Mouse (Mus musculus) heart, embryonic 15.5 days (tissue): ENCODE measurements around the gene Atg4a-ps. TPM values are rescaled to one million over a fixed set of nuclear protein-coding genes. Genes with fewer than 3 reads are reported as not detected.

Experiments used
- ATAC-seq: fragments of 200-750 bp; cut with Nextera tagmentation; replicated peaks from 2 replicates; pipeline ENCODE4 v1.8.0; 2017; ENCODE audit warnings: low read depth, moderate TSS enrichment; ENCODE audit not compliant: insufficient number of reproducible peaks, insufficient read depth, low FRiP score
- H3K27ac ChIP-seq: fragments of 300-500 bp; sonication (generic); 2 replicates; pipeline ENCODE4 v1.5.1; 2015; ENCODE audit warnings: mild to moderate bottlenecking, inconsistent platforms
- H3K27me3 ChIP-seq: fragments of 300-500 bp; sonication (generic); 2 replicates; pipeline ENCODE4 v1.6.1; 2015; ENCODE audit warnings: inconsistent platforms
- H3K36me3 ChIP-seq: fragments of 300-500 bp; sonication (generic); 2 replicates; pipeline ENCODE4 v1.6.1; 2015; ENCODE audit warnings: mild to moderate bottlenecking, inconsistent platforms
- H3K4me1 ChIP-seq: fragments of 300-500 bp; sonication (generic); replicated peaks from 2 replicates; pipeline ENCODE4 v1.6.1; 2015; ENCODE audit warnings: inconsistent platforms
- H3K4me2 ChIP-seq: fragments of 300-500 bp; sonication (generic); 2 replicates; pipeline ENCODE4 v1.6.1; 2015; ENCODE audit warnings: inconsistent platforms, mild to moderate bottlenecking, moderate library complexity
- H3K4me3 ChIP-seq: fragments of 300-500 bp; sonication (generic); 2 replicates; pipeline ENCODE4 v1.5.1; 2015; ENCODE audit warnings: mild to moderate bottlenecking, inconsistent platforms
- H3K9ac ChIP-seq: fragments of 300-500 bp; sonication (generic); 2 replicates; pipeline ENCODE4 v1.6.1; 2015; ENCODE audit warnings: mild to moderate bottlenecking, inconsistent platforms
- H3K9me3 ChIP-seq: fragments of 300-500 bp; sonication (generic); replicated peaks from 2 replicates; pipeline ENCODE4 v1.6.1; 2016; ENCODE audit warnings: inconsistent platforms
- WGBS: fragments of 180-500 bp; shearing (Covaris S2); methylation state at CpG from one replicate; pipeline ENCODE4 v1.1.7; 2015; ENCODE audit warnings: mixed read lengths; 5-methylcytosine and 5-hydroxymethylcytosine counted together
- polyA plus RNA-seq: library from polyadenylated mRNA; unstranded; fragments of >200 nt; fragmentation: Nextera tagmentation; extraction: Ambion mirVana; gene quantifications from 2 replicates; pipeline ENCODE4 v1.2.1, GENCODE M21; 2015

Atg4a-ps gene
- polyA plus RNA-seq, 1 experiment from 2014 or later, result 0.10 TPM

DNA sequence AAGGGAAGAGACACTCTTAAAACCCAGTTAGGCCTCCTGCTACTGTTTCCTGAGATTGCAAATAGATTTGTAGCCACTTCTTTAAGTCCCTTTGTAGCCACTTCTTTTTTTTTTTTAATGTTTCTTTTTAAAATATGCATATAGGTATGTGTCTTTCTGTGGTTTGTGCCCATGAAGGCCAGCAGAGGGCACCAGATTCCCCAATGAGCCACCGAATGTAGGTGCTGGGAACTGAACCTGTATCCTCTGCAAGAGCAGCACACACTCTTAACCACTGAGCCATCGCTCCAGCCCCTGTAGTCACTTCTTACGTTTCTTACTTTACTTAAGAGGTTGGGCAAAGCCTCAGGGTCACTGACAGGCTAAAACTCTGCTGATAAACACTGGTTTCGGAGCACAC lies 19.4 kb downstream of the Atg4a-ps start:
- no peak for ATAC-seq
- peaks cover 6% of the 10 kb centered on the region for H3K4me1 ChIP-seq
- no peaks in the 10 kb centered on the region for H3K36me3 ChIP-seq
- no peaks in the 10 kb centered on the region for H3K9me3 ChIP-seq
- H3K4me2 ChIP-seq, result no peak overlapping the region
- no peak overlapping the region for H3K27ac ChIP-seq
- H3K9ac ChIP-seq, result no peak overlapping the region
- H3K4me3 ChIP-seq, result no peak overlapping the region
- H3K27me3 ChIP-seq, result no peaks in the 10 kb centered on the region
- 93% methylated on average over 4 of the region's 4 CpGs for WGBS

DNA sequence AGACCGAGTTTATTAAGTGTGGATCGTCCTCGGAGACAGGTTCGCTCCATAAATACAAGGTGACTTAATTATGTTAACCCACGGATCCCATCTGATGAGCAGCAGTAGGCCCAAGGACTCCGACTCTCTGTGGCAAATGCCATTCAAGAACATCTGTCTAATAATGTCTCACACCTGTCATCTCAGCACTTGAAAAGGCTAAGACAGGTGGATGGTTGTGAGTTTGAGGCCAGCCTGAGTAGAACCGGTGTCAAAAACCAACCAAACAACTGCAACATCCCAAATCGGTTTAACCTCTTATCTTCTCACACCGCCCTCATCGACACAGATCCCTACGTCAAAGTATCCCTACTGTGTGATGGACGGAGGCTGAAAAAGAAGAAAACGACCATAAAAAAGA lies 20.7 kb downstream of the Atg4a-ps start:
- Histone ChIP-seq H3K27ac (no peak overlapping the region), H3K9ac (no peak overlapping the region)
- WGBS, result 85% methylated on average over 13 of the region's 13 CpGs

DNA sequence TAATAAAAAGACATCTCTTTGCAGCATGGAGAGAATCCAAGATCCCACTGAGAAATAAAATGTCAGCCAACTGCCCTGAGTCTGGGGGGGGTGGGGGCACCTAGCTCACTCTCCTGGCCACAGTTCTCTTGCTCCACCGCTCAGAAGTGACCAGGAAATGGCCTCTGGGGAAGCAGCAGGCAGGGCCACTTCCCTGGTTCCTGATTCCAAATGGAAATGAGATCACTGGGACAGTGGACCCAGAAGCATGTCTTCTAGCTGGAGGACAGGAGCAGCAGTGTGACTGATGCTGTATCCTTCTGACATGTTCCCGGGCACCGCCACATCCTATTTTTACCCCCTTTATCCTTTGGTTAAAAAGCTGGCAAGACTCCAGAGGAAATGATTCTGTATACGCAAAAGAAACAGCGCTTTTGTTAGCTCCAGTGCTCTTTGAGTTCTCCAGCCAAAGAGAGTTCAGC lies 21.2 kb downstream of the Atg4a-ps start:
- WGBS, result 20% methylated on average over 5 of the region's 5 CpGs
- no peak for ATAC-seq
- Histone ChIP-seq H3K4me2 (no peak overlapping the region), H3K4me1 (peaks cover 6% of the 10 kb centered on the region), H3K36me3 (no peaks in the 10 kb centered on the region), H3K27me3 (no peaks in the 10 kb centered on the region), H3K4me3 (no peak overlapping the region), H3K9ac (no peak overlapping the region), H3K9me3 (no peaks in the 10 kb centered on the region), H3K27ac (no peak overlapping the region)

More for the DNA sequence above, 20.7 kb downstream of the Atg4a-ps start:
- no peaks in the 10 kb centered on the region for H3K36me3 ChIP-seq
- no peak overlapping the region for H3K4me2 ChIP-seq
- no peaks in the 10 kb centered on the region for H3K27me3 ChIP-seq
- no peak for ATAC-seq
- H3K9me3 ChIP-seq, result no peaks in the 10 kb centered on the region
- H3K4me3 ChIP-seq, result no peak overlapping the region
- peaks cover 6% of the 10 kb centered on the region for H3K4me1 ChIP-seq

DNA sequence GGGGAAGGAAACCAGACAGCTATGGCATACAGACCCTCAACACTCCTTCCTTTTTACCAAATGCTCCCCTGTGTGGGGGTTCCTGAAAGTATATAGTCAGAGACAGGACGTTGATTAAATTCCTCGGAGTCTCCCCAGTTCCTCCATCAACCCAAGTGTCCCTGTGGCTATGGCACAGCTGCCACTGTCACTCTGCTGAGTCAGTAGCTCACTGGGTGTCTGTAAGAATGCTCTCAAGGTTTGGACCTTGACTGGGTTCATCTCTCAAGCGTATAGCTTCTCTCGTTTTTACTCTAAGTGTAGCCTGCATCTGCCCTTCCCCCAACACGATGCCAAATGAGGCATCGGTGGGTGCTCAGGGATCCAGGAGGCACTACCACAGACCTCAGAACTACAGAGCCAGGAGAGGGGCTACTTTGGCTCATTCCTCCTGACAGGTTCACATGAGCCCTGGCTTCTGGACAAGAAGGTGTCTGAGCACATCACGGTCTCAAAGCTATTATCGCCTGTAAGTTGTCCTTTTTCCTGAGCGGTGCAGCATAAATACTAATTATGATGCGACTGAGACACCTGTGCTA lies 21.9 kb downstream of the Atg4a-ps start:
- no peaks in the 10 kb centered on the region for H3K36me3 ChIP-seq
- H3K4me1 ChIP-seq, result peaks cover 6% of the 10 kb centered on the region
- H3K4me3 ChIP-seq, result no peak overlapping the region
- ATAC-seq, result no peak
- H3K27ac ChIP-seq, result no peak overlapping the region
- H3K9me3 ChIP-seq, result no peaks in the 10 kb centered on the region
- no peak overlapping the region for H3K4me2 ChIP-seq
- 83% methylated on average over 10 of the region's 10 CpGs for WGBS
- no peak overlapping the region for H3K9ac ChIP-seq
- H3K27me3 ChIP-seq, result no peaks in the 10 kb centered on the region

DNA sequence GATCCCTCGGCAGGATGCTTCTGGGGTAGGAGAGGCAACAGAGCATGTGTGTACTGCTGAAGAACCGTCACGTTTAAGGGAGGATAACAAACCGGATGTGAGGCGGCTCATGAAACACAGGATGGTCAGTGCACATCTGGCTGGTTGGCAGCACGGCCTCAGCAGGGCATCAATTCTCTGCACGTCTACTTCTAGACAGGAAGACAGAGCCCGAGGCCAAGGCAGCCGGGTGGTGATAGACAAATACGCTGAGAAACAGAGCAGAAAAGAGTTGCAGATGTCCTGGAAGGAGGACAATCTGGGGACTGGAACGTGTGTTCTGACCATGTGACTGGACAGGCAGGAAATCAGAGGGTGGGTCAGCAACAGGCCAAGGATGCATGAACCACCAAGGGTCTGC lies 25.8 kb downstream of the Atg4a-ps start:
- Histone ChIP-seq H3K4me3 (no peak overlapping the region), H3K36me3 (no peaks in the 10 kb centered on the region), H3K4me1 (peaks cover 6% of the 10 kb centered on the region), H3K27ac (no peak overlapping the region), H3K4me2 (no peak overlapping the region), H3K9me3 (no peaks in the 10 kb centered on the region), H3K27me3 (0 out of 2 replicates have a peak, but pooled peaks cover 6% of the 10 kb centered on the region), H3K9ac (no peak overlapping the region)
- no peak for ATAC-seq
- WGBS, result 56% methylated on average over 11 of the region's 11 CpGs

DNA sequence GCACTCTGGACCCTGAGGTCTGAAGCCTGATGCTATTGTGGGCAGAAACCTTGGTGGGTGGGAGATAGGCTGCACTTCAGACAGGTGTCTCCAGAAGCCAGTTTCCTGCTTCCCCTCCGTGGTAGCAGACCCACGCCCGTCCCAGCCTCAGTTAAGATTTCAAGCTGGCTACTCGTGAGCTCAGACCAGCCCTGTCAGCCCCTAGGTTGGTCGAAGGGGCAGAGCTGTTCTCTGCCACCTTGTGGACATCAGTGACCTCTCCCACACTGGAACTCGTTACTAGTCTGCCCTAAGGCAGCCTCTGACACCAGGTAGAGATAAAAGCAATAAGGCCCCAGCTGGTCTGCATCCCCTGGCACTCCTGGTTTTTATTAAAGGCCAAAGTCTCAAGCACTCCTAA lies 28.9 kb downstream of the Atg4a-ps start:
- H3K27ac ChIP-seq, result no peak overlapping the region
- 26% methylated on average over 6 of the region's 6 CpGs for WGBS
- ATAC-seq, result no peak
- H3K9ac ChIP-seq, result no peak overlapping the region
- no peaks in the 10 kb centered on the region for H3K4me1 ChIP-seq
- 0 out of 2 replicates have a peak, but pooled peaks cover 6% of the 10 kb centered on the region for H3K27me3 ChIP-seq
- H3K9me3 ChIP-seq, result no peaks in the 10 kb centered on the region
- H3K36me3 ChIP-seq, result no peaks in the 10 kb centered on the region
- H3K4me3 ChIP-seq, result no peak overlapping the region
- no peak overlapping the region for H3K4me2 ChIP-seq

DNA sequence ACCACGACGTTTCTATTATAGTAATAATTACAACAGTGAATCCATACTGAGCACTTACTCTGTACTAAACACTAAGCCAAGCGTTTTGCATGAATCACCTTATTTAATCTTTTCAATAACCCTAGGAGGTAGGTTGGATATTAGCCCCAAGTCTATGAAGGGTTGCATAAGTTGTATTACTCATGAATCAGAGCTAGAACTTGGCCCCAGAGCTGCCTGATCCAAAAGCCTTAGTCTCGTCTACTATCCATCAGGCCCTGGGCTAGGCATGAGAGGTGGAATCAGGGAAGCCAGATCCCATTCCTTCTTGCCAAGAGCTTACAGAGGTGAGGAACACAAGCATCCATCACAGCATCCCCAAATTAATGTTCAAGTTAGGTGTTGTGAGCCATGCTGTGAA lies 30.2 kb downstream of the Atg4a-ps start:
- H3K9ac ChIP-seq, result no peak overlapping the region
- no peak for ATAC-seq
- 0 out of 2 replicates have a peak, but pooled peaks cover 6% of the 10 kb centered on the region for H3K27me3 ChIP-seq
- WGBS, result 76% methylated on average over 4 of the region's 4 CpGs
- H3K27ac ChIP-seq, result no peak overlapping the region
- H3K9me3 ChIP-seq, result no peaks in the 10 kb centered on the region
- no peaks in the 10 kb centered on the region for H3K4me1 ChIP-seq
- no peaks in the 10 kb centered on the region for H3K36me3 ChIP-seq
- H3K4me2 ChIP-seq, result no peak overlapping the region
- no peak overlapping the region for H3K4me3 ChIP-seq

DNA sequence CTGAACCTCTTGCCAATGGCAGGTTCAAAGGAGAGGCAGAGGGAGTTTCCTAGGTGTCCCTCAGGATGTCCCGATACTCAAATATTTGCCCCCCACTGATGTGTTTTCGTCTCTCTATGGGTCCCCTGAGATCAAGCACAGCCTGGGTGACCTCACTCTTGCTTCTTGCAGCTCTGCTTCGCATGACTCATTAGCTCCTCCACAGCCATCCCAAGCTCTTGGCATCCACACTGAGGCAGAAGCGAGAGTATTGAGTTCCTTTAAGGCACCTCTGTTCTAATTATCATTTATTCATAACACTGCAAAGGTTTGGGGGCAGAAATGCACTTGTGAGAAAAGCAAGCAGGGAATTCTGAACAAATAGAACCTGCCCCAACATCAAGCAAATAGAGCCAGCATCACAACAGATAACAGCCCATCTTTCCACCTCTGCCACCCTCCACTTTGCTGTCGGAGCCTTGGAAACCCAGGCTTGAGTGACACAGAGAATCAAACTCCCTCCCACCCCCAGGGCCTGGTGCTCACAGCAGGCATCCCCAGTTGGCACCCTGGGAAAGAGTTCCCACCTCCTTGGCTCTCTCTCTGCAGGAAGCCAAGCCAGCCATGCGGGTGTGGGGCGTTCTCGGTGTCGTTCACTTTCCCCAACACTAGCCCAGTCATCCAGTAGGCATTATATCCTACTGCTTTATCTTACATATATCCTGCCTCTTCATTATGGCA lies 33.1 kb downstream of the Atg4a-ps start:
- H3K4me3 ChIP-seq, result no peak overlapping the region
- no peak overlapping the region for H3K27ac ChIP-seq
- 52% methylated on average over 9 of the region's 9 CpGs for WGBS
- H3K27me3 ChIP-seq, result 0 out of 2 replicates have a peak, but pooled peaks cover 5% of the 10 kb centered on the region
- H3K9ac ChIP-seq, result no peak overlapping the region
- H3K4me1 ChIP-seq, result no peaks in the 10 kb centered on the region
- no peak for ATAC-seq
- no peaks in the 10 kb centered on the region for H3K36me3 ChIP-seq
- no peak overlapping the region for H3K4me2 ChIP-seq
- no peaks in the 10 kb centered on the region for H3K9me3 ChIP-seq

DNA sequence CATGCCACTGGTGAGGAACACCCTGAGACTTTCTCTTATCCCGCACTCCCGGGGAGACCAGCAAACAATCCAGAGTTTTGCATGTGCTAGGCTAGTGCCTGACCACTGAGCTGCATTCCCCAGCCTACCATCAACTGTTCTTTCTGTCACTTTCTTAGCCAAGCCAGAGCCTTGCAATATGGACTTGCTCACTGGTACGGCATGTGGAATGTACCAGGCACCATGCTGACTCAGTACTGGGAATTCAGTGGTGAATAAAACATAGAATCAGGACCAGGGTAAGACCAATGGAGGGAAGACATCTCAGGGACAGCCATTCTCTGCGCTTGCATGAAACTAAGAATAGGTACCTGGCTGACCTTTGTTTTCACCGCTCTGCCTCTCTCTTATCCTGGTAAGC lies 35.6 kb downstream of the Atg4a-ps start:
- Histone ChIP-seq H3K4me2 (no peak overlapping the region), H3K27ac (no peak overlapping the region), H3K27me3 (no peaks in the 10 kb centered on the region), H3K9ac (no peak overlapping the region), H3K36me3 (no peaks in the 10 kb centered on the region), H3K4me3 (no peak overlapping the region), H3K4me1 (no peaks in the 10 kb centered on the region), H3K9me3 (no peaks in the 10 kb centered on the region)
- ATAC-seq, result no peak
- 81% methylated on average over 5 of the region's 5 CpGs for WGBS

DNA sequence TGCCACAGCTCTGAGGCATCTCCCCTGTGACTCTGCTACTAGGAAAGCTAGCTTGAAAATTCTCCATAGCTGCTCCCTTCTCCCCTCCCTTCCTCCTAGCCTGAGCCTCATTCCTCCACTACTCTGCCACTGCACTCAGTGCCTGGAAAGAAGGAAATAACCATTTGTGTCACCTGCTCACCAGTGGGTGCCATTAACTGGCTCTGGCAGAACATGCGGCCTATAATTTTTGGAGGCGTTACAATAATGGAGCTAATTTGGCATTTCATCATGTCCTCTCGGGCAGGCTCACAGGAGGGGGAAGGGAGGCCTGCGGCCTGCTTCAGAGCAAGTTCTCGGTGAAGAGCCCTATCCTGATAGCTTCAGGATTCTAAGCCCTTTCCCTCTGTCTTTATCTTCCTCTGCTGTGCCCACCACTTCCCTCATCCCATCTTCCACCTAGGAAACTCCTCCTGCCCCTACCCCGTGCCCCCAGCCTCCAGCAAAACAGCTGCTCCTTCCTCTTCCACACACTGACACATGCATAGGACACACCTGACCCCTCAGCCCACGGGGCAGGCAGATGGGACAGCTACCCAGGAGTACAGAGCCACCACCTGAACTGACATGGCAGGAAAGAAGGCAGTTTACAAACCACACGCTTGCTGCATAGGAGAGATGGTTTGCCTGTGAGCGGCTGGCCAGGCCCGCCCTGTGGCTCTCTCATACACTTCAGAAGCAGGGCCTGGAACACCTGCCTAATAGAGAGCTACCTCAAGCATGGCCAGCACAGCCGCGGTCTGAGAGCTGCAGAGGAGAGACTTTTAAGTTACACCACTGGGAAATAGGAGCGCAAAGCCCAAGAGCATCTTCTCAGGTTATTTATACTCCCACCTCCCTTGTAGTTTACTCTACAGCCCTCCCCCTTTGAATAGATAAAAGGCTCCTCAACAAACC lies 38.9 kb downstream of the Atg4a-ps start:
- no peak overlapping the region for H3K9ac ChIP-seq
- no peaks in the 10 kb centered on the region for H3K9me3 ChIP-seq
- no peaks in the 10 kb centered on the region for H3K36me3 ChIP-seq
- H3K4me1 ChIP-seq, result 0 out of 2 replicates have a peak, but pooled peaks cover 2% of the 10 kb centered on the region
- no peak overlapping the region for H3K4me2 ChIP-seq
- H3K4me3 ChIP-seq, result no peak overlapping the region
- ATAC-seq, result no peak
- no peak overlapping the region for H3K27ac ChIP-seq
- 85% methylated on average over 13 of the region's 13 CpGs for WGBS
- no peaks in the 10 kb centered on the region for H3K27me3 ChIP-seq

DNA sequence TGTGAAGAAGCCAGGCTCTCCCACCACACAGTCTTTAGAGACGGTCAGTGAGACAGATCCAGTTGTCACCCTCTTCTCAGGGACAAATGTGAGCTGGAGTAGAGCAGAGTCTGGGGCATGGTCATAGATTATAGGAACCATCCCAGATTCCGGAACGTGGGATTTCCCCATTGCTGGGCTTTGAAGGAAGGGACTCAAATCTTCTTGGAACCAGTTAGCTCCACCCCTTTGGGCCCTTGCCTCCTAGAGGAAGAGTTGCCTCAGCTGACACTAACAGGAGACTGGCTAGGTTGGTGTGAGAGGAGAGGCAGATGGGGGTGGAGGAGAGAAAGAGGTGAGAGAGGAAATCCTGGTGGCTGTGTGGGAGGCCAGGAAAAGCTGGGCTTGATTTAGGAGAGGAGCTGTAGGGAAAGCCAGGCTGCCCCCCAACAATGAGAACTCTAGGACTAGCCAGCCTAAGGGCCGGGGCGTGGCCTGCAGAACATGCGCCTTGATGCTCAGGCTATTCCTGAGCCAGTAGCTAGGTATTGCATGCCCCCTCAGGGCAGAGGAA lies 39.7 kb downstream of the Atg4a-ps start:
- no peak overlapping the region for H3K4me2 ChIP-seq
- no peaks in the 10 kb centered on the region for H3K27me3 ChIP-seq
- WGBS, result 86% methylated on average over 6 of the region's 6 CpGs
- ATAC-seq, result no peak
- no peak overlapping the region for H3K9ac ChIP-seq
- peaks cover 6% of the 10 kb centered on the region; the same call in 1 of the 2 replicates for H3K4me1 ChIP-seq
- H3K36me3 ChIP-seq, result no peaks in the 10 kb centered on the region
- no peak overlapping the region for H3K27ac ChIP-seq
- H3K9me3 ChIP-seq, result no peaks in the 10 kb centered on the region
- H3K4me3 ChIP-seq, result no peak overlapping the region
